In the genomic region with DNA sequence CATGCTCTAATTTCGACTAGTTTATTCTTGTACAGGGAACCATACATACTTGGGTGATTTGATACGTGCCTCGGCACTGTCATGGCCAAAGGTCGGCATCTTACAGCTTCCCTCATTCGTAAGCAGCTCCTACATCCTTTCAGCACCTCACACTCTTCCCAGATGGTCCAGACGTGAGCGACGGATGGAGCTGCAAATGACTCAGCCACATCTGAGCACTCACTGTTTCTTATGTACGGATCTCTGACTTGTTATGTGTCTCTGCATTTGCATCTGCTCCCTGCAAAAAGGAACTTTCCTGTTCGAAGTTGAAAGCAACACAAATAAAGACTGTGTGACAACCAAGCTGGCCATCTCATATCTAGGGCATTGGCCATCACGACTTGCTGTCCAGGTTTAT, we compare ENCODE assay signal across 16 mouse cellular contexts.
"Had no signal": no experiment of that assay in that cellular context is flagged by ENCODE, and none has a peak within 500 bp of the region (broad histone marks: within the 10 kb centered on the region; RNA-seq: fewer than 3 reads in every experiment).

No protein-coding gene starts in this region.

- H3K9ac ChIP-seq: neural tube, embryonic 12.5 days; neural tube, embryonic 13.5 days; neural tube, embryonic 15.5 days; stomach, embryonic 15.5 days had no signal

- H3K27me3 ChIP-seq: neural tube, embryonic 12.5 days; neural tube, embryonic 13.5 days; neural tube, embryonic 15.5 days; stomach, embryonic 15.5 days had no signal

- H3K9me3 ChIP-seq: neural tube, embryonic 12.5 days; neural tube, embryonic 13.5 days; neural tube, embryonic 15.5 days; stomach, embryonic 15.5 days had no signal

- H3K27ac ChIP-seq: neural tube, embryonic 12.5 days; neural tube, embryonic 13.5 days; neural tube, embryonic 15.5 days; stomach, embryonic 15.5 days; stomach, postnatal 0 days had no signal

- DNase-seq: retina, postnatal 1 day; right cerebral cortex, postnatal 14 days; right cerebral cortex, postnatal 25 days; right cerebral cortex, postnatal 4 days; spleen, adult 18-20 months; thymus, adult 18-20 months; thymus, adult 2 months; thymus, postnatal 14 days; thymus, postnatal 25 days; thymus, postnatal 36 days; thymus, postnatal 4 days had no signal

- H3K4me2 ChIP-seq: neural tube, embryonic 12.5 days; neural tube, embryonic 13.5 days; neural tube, embryonic 15.5 days; stomach, embryonic 15.5 days had no signal

- H3K4me1 ChIP-seq: neural tube, embryonic 12.5 days; neural tube, embryonic 13.5 days; neural tube, embryonic 15.5 days; stomach, embryonic 15.5 days had no signal

- H3K4me3 ChIP-seq: neural tube, embryonic 12.5 days; neural tube, embryonic 13.5 days; neural tube, embryonic 15.5 days; stomach, embryonic 15.5 days had no signal

- H3K36me3 ChIP-seq: neural tube, embryonic 12.5 days; neural tube, embryonic 13.5 days; neural tube, embryonic 15.5 days; stomach, embryonic 15.5 days had no signal
